Mouse (Mus musculus): ENCODE measurements around the gene Clybl.

Clybl gene

DNA sequence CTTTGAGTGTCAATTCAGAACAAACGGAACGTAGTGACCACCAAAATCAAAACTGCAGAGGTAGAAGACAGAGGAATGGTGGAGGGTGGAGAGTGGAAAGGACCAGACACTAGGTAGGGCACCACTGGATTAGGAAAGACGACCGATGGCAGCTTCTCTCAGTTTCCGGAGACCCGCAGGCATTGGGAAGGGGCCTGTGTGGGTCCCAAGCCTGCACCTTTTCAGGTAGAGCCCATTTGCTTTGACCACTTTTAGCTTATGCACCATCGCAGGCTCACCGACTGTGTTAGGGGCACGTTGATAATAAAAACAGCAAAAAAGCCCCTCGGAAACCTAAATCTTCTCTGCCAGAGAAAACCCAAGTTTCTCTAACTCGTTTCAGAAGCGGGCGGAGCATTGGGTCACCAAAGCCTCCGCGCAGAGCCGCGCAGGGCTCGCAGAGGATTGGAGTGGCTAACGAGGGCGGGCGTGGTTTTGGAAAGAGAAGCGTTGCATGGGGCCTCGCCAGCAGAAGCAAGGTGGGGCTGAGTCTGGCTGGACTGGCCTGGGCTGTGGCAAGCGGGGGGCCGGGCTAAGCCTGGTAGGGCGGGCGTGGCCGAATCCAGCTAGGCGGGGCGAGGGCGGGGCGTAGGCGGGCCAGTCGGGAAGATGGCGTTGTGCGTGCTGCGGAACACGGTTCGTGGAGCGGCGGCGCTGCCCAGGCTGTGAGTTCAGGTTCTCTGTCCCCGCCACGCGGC is at the start of gene Clybl:
Gene Clybl (plus strand): TSS at position 627 of the 737 bp plus-strand sequence.
- peak; percentile 91 for DNase-seq (ENCODE audit: low spot score)

DNA sequence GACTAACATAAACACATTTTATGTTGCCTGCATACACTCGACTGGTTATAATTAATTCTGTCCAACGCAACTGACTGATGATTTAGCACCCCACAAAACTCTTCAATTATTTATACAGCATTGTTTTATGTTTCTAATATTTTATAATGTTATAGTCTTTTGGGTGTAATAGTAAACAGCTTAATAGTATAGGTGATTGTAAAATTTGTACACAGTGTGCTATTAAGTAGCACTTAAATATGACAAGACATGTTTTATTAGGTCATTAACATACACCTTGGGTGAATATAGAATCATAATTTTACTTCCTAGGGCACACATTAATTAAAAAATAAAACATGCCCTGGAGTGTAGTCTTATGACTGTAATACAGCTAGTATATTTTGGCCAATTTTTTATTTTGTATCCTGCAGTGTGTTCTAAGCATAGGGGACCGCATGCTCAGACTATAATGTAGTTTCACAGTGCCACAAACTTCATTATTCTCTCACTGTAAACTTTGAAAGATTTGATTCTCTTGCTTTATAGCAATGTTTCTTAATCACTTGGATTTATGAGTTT is 45.1 kb upstream of the Clybl start:
- DNase-seq (ENCODE audit: low spot score), result no peak

DNA sequence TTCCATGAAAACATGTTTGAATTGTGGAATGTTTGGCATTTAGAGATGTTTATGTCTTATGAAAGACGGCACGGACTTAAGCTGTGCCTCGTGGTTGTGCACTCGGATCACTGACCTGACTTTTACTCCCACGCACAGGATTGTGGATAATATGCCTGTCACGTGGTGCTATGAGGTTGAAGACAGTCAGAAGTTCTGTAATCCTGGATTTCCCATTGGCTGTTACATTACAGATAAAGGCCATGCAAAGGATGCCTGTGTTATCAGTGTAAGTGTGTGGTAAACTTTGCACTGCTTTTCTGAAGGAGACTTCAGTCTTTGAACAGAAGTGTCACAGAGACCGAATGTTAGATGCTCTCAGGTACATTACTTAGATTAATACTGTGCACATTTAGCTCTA is 44.3 kb upstream of the Clybl start:
- no peak for DNase-seq (ENCODE audit: low spot score)

DNA sequence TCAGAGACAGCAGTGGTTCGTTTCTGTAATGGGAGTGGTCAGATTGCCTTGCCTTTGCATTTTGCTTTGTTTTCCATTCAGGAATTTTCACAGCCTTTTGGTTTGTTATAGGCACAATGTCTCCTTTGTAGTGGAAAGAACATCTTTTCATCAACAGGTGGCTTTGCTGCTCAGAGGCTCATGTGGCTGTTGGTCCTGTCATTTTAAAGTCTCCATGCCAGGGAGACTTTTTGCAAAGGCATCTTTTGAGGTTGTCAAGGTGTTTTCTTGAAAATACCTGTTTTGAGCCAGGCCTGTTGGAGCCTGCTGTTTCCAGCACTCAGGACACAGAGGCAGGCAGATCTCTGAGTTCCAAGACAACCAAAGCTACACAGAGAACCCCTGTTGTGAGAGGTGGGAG is 41.4 kb upstream of the Clybl start:
- no peak for DNase-seq (ENCODE audit: low spot score)

DNA sequence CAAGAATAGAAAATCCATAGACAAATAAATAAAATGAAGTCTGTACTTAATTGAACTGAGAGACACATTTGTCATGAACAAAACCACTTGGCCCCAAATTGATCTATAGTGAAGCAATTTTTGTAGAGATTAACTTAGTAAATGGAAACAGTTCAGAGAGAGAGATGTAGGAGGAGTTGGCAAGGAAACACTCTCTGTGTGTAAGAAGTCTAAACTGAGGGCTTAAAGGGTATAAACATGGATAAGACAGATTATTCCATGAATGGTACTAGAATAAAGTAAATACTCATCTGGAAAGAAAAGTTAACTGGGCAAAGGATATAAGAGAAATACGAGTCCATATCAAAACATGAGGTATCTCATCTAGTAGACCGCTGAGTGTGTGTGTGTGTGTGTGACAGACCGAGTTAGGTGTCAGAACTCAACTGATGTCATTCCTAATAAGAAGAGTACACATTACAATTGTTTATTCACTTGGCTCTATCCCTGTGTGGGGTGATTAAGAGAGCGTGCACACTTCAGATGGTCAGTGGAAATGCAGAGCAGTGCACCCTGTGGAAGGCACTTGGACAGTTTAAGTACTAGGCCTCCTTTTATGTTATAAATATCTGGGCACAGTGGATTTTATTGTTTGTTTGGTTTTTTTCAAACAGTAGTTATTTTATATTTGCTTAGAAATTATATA is 37.8 kb upstream of the Clybl start:
- no peak for DNase-seq (ENCODE audit: low spot score)

DNA sequence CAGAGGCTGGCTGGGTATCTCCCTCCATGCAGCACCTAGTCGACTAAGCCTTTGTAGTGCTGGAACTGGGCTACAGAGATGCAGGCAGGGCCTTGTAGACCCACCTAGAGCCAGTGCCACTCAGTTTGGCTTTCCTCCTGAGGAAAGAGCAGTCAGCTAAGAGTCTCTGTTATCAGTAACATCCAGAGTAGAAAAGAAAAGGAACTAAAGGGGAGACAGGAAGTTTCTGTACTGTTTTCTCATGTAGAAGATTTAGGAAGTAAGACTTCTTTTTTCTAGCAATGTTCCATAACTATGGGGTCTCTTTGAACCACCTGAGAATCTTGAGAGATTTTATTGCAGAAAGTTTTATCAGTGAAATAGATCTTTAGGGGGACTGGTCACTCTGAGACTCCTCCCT is 36.1 kb upstream of the Clybl start:
- DNase-seq (ENCODE audit: low spot score), result no peak

DNA sequence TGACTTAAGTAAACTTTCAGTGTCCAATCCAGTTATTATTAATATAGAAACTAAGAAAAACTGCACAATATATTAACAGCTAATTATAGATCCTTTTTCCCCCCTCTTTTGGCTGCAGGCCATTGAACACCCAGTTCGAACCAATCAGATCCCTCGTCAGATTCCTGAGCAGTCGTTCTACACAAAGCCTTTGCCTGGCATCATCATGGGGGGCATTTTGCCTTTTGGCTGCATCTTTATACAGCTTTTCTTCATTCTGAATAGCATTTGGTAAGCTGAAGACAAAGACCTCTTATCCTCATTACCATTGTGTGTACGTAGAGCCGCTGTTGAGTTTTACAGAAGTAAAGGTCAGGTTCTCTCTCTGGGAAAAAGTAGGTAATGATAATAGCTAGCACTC is 30.9 kb upstream of the Clybl start:
- no peak for DNase-seq (ENCODE audit: low spot score)

DNA sequence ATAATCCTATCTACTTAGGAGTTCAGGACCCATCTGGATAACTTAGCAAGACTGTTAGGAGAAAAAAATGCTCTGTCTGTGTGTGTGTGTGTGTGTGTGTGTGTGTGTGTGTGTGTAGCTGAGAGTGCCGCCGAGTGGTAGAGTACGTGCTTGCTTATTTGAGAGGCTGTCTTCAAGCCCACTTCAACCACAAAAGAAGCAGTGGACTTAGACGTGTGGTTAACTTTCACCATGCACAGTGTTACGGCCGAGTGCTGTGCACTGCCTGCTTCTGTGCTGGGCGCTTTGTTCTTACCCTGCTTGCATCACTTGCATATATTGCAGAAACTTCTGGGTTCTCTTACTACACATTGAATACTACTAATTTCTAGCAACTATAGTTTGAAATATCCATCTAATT is 23.8 kb upstream of the Clybl start:
- no peak for DNase-seq (ENCODE audit: low spot score)

DNA sequence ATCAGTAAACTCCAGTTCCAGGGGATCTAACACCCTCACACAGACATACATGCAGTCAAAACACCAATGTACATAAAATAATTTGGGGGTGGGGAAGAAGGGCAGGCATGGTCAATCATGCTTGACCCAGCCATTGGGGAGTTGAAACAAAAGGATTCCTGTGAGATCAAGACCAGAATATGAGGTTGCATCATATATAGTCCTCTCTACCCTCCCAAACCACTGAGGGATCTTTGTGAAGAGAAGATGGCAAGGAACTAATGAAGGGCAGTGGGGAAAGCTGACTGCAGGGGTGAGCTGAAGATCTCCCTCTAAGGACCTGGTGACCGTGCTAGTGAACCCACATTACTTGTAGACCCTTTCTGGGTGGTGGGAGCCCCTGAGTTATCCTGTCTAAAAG is 20.6 kb upstream of the Clybl start:
- no peak for DNase-seq (ENCODE audit: low spot score)

DNA sequence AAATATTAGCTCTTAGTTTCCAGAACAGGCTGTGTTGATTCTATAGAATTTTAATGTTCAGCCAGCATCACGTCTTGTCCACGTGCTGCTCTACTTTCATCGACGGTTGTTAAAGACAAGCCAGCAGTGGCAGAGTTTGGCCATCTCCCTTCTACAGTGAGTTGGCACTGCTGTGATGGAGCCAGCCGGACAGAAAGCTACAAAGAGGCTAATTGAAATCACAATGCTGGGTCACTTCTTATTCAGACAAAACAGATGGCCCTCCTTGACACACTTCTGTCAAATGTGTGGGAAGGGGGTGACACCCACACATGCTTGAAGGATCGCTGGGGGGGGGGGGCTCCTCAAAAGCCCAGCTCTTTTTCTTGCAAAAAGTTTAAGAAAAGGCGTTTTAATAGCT is 12.6 kb upstream of the Clybl start:
- DNase-seq (ENCODE audit: low spot score), result no peak

DNA sequence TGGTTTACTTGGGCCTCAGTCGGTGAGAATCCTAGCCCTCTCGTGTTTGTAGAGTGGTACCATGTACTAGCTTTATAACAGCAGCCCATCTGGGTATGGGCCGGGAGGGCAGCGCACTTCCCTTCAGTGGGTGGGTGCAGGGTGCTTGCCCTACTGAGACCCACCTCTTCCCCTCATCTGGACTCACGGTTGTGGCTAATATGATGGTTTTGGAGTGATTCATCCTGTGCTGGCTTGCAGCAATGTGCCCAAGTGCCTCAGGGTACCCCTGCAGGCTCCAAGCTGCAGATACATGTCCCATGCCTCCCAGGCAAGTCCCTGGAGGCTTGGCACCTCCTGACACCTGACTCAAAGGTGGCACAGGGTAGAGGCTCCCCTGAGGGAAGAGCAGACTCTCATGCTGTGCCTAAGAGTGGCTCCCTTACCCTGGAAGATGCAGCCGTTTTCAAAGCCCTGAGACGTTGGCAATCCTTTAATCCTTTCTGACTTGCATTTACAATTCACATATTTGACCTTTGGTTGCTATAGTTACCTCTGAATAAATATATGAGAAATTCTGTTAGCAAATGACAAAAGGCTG is 11.2 kb upstream of the Clybl start:
- DNase-seq (ENCODE audit: low spot score), result no peak

DNA sequence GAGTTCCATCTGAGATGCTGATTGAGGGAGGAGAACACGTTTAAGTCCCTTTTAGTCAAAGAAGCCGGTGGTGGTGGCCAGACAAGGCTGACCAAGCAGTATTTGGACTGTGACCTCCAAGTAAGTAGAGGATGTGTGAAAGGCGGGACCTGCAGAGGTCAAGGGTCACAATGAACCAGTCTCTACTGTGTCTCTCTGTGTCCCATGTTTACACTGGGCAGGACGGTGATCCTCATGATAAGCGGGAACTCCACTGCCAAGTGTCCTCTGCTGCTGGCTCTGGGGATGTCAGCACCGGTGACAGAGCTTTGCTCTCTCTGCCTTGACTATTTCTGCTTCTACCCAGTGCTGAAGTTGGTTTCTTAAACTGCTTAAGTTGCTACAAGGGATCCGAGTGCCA is 10.5 kb upstream of the Clybl start:
- DNase-seq (ENCODE audit: low spot score), result no peak

DNA sequence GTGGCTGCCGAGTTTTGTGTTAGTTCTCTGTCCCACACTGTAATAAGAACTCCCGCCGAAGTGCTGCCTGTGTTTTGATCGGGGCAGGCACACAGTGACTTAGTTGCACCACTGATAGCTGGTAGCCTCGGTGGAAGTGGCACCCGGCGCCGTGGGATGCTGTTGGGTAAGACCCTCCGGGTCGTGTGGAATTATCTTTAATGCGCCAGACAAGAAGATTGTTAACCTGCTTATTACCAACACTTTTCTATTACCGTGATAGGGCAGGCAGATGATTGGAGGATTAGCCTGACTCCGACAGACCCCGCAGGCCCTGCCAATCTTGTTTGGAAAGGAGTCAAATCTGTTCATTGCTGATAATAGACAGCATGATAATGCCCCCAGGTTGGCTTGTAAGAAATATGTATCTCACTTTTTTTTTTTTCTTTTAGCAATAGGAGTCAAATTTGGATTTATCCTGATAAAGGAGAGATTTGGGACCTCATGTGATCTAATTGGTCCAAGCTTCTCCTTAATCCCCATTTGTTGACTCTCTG is 5.2 kb upstream of the Clybl start:
- no peak for DNase-seq (ENCODE audit: low spot score)

DNA sequence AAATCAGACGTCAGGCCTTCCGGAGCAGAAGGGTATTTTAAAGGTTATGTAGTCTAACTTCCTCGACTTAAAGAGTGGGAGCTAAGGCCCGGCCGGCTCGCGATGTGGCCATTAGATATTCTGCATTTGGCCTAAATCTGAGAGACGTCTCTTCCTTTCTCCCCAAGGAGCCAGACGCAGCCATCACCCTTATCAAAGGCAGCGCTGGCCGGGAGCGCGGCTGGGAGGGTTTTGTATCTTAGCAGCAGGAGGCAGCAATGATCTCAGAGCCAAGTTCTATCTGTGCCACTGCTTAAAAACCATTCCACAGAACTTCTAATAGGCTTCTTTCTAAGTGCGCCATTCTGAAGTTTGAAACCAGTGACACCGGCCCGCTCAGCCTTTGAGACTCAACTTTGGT is 2.2 kb upstream of the Clybl start:
- DNase-seq (ENCODE audit: low spot score), result peak; percentile 30

DNA sequence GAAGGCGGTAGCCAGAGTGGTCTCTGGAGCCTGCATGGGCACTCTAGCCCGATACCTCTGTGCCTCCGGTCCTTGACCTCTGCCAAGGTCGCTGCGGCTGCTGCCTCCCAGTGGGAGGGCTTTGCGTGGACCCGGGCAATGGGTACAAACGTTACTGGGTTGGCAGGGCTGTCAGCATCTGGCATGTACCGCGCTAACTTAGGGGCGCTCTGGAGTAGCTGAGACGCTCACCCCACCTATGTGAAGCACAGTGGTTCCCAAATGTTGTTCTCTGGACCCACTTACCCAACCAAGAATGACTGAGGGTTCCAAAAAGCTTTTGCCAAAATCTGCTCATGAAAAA is 282 bp downstream of the Clybl start:
- no peak for DNase-seq (ENCODE audit: low spot score)

DNA sequence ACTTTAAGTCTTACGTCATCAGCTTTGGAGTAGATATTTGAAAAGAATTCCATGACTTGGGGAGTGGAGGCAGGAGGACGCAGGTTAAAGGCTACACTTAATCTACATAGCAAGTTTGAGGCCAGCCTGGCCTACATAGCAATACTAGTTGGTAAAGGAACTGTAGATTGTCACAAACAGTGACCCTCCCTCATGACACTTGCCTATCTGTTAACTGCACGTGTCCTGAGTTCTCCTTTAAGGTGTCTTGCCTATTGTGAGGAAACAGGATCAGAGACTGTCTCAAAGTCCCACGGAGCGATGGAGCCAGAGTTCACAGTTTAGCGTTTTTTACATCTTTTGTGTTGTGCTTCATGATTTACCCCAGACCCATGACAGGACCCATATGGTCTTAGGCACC is 716 bp downstream of the Clybl start:
- DNase-seq (ENCODE audit: low spot score), result no peak

DNA sequence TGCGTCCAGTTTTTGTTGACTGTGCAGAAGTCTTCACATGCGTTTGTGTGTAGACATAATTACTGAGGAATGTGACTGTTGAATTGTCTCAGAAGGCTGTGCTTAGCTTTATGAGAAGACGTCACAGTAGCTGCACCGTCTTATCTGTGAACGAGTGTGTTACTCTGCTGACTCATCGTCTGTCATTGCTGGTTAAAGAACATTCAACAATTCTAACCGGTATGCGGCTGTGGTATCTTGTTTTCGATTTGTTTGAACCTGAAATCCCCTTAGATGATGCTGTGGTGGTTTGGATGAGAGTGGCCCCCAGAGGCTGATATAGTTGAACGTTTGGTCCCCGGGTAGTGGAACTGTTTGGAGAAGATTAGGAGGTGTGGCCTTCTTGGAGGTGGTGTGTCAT is 2.5 kb downstream of the Clybl start:
- no peak for DNase-seq (ENCODE audit: low spot score)

DNA sequence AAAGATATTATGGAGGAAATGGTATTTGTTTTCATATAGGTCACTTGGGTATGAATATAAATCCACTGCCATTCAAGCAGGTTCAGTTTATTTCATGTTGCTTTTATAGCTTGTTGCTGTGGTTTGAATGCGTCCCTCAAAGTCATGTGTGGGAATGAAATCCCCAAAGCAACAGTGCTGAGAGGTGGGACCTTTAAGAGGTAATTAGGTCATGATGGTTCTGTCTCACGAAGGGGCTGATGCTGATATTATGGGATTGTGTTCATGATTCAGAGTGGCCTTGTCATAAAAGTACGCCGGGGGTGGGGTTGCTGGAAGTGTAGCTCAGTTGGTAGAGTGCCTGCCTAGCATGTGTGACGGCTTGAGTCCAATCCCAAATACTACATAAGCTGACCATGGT is 6.7 kb downstream of the Clybl start:
- DNase-seq (ENCODE audit: low spot score), result no peak

DNA sequence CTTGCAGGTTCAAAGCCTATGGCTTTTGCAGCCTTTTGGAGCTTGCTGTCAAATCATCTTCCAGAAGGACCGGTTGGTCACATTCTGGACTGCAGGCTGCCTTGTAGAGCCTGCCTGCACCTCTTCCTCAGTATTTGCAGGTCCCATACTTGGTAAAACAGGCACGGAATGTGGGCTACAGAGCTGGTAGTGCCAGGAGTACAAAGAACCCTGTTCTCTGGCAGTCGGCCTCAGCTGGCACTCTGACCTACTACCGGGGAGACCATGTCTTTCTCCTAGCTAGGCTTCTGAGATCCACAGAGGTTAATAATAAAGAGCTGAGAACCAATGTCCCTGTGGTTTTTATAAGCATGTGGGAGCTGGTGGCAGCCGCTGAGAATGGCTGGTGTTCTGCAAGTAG is 8.4 kb downstream of the Clybl start:
- no peak for DNase-seq (ENCODE audit: low spot score)

DNA sequence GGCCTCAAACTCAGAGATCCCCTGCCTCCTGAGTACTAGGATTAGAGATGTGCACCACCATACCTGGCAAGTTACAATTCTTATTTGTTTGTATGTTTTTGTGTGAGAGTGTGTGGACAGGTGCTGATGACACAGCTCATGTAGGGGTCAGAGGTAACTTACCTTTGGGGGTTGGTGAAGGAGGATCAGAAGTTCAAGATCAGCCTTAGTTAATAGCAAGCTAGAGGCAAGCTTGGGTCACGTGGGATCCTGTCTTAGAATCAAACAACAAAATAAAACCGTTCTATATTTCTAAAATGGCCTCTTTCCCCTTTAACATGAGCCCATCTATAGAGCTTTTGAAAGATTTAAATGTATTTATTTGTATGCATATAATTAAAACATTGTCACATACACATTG is 9.0 kb downstream of the Clybl start:
- DNase-seq (ENCODE audit: low spot score), result no peak

DNA sequence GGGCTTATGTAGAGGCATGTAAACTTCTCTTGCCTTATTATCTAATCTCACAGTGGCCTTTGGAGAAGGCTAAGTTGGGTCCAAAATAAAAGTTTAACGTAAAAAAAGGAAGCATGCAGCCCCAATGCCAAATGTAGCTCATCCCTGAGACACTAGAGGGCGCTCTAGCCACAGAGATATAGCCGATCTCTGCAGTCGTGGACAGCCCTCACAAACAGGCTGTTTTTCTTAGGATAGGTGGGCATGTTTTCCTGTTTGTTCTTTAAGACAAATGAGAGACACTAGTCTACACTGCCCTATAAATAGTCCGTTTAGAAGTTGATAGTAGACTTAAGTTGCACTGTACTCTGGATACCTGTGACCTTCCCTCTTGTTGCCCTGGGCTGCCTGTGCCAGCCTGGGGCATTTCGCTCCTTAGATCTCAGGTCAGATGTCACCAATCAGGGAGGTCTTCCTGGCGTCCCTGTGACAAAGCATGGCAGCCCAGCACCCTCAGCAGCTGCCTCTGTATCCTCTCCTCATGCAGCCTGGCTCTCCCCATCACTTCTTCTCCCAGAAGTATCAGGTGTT is 9.5 kb downstream of the Clybl start:
- peak; percentile 65 for DNase-seq (ENCODE audit: low spot score)

DNA sequence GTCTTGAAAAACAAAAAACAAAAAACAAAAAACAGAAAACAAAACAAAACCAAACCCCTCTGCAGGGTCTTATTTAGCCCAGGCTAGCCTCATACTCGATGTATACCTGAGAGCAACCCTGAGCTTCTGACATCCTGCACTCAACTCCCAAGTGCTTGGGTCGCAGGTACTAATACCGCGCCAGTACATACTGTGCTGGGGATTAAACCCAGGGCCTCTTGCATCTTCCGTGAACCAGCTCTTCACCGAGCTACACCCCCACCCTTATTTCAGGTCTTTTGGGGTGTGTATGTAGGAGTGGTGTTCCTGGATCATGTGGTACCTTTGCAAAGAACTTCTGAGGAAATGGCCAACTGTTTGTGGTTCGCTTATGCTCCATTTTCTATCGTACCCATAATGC is 13.1 kb downstream of the Clybl start:
- DNase-seq (ENCODE audit: low spot score), result no peak

DNA sequence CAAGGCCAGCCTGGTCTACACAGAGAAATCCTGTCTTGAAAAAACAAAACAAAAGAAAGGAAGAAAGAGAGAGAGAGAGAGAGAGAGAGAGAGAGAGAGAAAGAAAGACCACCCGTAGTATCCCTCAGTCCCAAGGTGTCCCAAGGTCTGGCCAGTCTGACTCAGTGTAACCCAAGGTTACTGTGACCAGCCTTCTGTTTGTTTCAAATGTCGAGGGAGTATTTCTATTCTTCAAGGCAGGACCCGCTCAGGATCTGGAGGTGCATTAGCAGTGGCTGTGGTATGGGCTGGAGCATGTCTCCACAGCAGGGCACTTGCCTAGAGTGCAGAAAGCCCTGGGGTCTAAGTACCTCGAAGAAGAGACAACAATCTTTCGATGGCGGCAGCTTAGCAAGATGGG is 15.3 kb downstream of the Clybl start:
- DNase-seq (ENCODE audit: low spot score), result no peak

All from MN1 (cell line).